Mouse (Mus musculus) thymus, postnatal 10 days (tissue): Measurements from ENCODE around the gene Ugt2b34.
"Not testable (repeated sequence)": the region's sequence is repeated elsewhere in the genome, so short reads cannot be mapped to it uniquely, and the experiment has no call there.

Experiments used
- DNase-seq, 2 experiments: peaks; one replicate each; pipeline ENCODE4 v3.0.0; 2021; ENCODE audit warnings: low spot score in 2 of 2

The Ugt2b34 gene

GRCm38 (mm10) chr5:86906758-86907157, at the start of gene Ugt2b34:
Gene Ugt2b34, minus strand, starts transcription at chr5:86906937.
- DNase-seq = no peak

GRCm38 (mm10) chr5:86942111-86942510, 35.4 kb upstream of the Ugt2b34 start:
- no peak for DNase-seq

GRCm38 (mm10) chr5:86926426-86926825, 19.7 kb upstream of the Ugt2b34 start, which contains the start of gene Ugt2b1:
Gene Ugt2b1, minus strand, starts transcription at chr5:86926530.
- DNase-seq = no peak

- DNase-seq = no peak
Observed at GRCm38 (mm10) chr5:86920661-86921233, 14.0 kb upstream of the Ugt2b34 start.

- DNase-seq = no peak
Observed at GRCm38 (mm10) chr5:86911357-86912099, 4.8 kb upstream of the Ugt2b34 start.

GRCm38 (mm10) chr5:86910770-86911169, 4.0 kb upstream of the Ugt2b34 start:
- DNase-seq = no peak

GRCm38 (mm10) chr5:86889933-86890332, 16.8 kb downstream of the Ugt2b34 start:
- DNase-seq = no peak

GRCm38 (mm10) chr5:86888420-86888819, 18.3 kb downstream of the Ugt2b34 start:
- DNase-seq = no peak

- DNase-seq = no peak
Observed at GRCm38 (mm10) chr5:86887081-86887480, 19.7 kb downstream of the Ugt2b34 start.

GRCm38 (mm10) chr5:86886620-86887019, 20.1 kb downstream of the Ugt2b34 start:
- no peak for DNase-seq

- no peak for DNase-seq
Observed at GRCm38 (mm10) chr5:86871877-86872276, 34.9 kb downstream of the Ugt2b34 start.

GRCm38 (mm10) chr5:86858336-86858735, 48.4 kb downstream of the Ugt2b34 start:
- DNase-seq = no peak

GRCm38 (mm10) chr5:86857682-86858081, 49.1 kb downstream of the Ugt2b34 start:
- DNase-seq = no peak

GRCm38 (mm10) chr5:86856505-86856904, 50.2 kb downstream of the Ugt2b34 start:
- DNase-seq = not testable (repeated sequence)

GRCm38 (mm10) chr5:86851658-86852057, 55.1 kb downstream of the Ugt2b34 start:
- DNase-seq = no peak

- no peak for DNase-seq
Observed at GRCm38 (mm10) chr5:86850104-86850503, 56.6 kb downstream of the Ugt2b34 start.

GRCm38 (mm10) chr5:86841261-86841660, 65.5 kb downstream of the Ugt2b34 start:
- not testable (repeated sequence) for DNase-seq

GRCm38 (mm10) chr5:86840207-86840606, 66.5 kb downstream of the Ugt2b34 start:
- no peak for DNase-seq
